Mouse (Mus musculus) gastrocnemius, postnatal 36 days (tissue): Measurements from ENCODE around the gene Agfg2. TPM values are rescaled to one million over a fixed set of nuclear protein-coding genes. Genes with fewer than 3 reads are reported as not detected.
A peak's percentile ranks its signal among the peaks of the same experiment; 100 is the strongest.

Experiments used
- DNase-seq, 2 experiments: peaks; one replicate each; pipeline ENCODE4 v3.0.0; 2022
- intact Hi-C: fragments of 180-260 bp; cut with DNase I; formaldehyde crosslinking; loops from one replicate; pipeline ENCODE4 v1.15.1; 2025
- total RNA-seq, 2 experiments: library from RNA; stranded (reverse); gene quantifications; 2 replicates each; pipeline ENCODE4 v1.2.3; 2021

Agfg2 gene
- total RNA-seq, 2 experiments from 2014 or later, result 3.8 to 4.6 TPM

GRCm38 (mm10) chr5:137685653-137686052, 1.1 kb upstream of the Agfg2 start:
- intact Hi-C loops, result no loop called here
- DNase-seq, result no peak

DNA sequence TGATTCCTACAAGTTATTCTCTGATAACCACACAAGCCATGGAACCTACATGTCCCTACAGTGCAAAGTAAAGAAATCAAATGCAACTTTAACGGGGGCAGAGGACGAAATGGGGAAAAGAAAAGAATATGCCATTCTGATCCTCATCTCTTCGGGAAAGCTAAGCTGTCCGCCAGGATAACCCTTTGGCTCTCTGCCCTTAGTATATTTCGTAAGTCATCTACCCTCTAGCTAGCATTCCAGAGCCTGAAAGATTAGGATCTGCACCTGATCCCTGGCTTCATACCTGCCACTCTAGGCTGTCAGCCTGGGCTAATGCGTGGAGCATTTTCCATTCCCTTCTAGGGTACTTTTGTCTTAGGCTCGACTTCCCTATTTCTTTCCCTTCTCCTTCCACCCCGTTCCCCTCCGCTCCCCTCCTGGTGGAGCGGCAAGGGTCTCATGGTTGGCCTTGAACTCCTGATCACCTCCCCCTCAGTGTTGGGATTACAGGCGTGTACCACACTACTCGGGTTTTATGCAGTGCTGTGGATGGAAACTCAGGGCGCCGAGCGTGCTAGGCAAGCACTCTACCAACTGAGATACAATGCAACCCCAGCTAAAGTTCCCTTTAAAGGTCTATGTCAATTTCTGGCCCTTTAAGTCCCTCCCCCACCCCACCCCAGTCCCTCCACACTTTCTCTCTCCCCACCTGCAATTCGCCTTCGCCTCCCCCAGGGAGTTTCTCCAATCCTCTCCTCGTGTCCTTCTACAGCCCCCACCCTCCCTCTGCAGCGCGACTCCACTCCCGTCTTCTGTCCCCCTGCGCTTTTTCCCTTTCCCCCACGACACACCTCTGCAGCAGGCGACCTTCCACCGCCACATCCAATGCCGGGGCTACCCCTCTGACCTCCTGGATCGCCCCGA, 885 bp downstream of the Agfg2 start:
- no peak for DNase-seq
- intact Hi-C loops, result no loop called here

DNA sequence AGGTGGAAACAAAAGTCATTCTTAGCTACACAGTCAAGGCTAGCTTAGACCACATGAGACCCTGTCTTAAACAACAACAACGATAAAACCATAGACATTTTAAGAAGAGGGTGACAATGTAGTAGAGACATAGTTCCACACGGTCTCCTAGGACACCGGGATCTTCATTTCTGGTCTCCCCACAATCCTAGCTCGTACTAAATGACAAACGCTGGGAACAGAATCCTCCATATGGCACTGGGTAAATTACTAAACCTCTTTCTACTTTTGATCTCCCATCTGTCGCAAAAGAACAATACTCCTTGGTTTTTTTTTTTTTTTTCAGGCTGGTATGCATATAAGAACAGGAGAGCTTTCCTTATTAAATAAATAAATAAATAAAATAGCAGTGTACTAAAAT, 2.0 kb downstream of the Agfg2 start:
- no peak for DNase-seq
- intact Hi-C loops, result no loop called here

- intact Hi-C loops, result no loop called here
- DNase-seq, result no peak
Measured at GRCm38 (mm10) chr5:137679726-137680125, 4.8 kb downstream of the Agfg2 start.

GRCm38 (mm10) chr5:137678736-137679135, 5.8 kb downstream of the Agfg2 start:
- intact Hi-C loops, result no loop called here
- DNase-seq, result no peak

DNA sequence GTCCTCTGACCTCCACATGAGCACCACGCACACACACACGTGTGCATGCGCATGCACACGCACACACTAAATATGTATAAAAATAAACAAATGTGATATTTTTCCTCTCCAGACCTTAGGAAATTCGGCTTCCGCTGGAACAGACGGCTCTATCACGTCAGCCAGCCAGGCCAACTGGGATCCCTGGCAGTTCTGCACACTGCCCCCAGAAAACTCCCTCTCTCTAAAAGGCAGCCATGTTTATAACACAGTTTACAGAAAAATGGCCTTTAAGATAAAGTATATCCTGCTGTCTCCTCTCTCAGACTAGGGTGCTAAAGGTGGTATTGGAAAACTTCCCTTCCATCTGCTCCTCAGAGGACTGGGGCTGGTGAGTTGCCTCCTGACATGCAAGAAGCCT, 6.7 kb downstream of the Agfg2 start:
- DNase-seq, result no peak

GRCm38 (mm10) chr5:137674786-137675185, 9.7 kb downstream of the Agfg2 start:
- DNase-seq, result no peak
- intact Hi-C loops, result no loop called here

More for the DNA sequence above, 6.7 kb downstream of the Agfg2 start:
- intact Hi-C loops, result no loop called here

DNA sequence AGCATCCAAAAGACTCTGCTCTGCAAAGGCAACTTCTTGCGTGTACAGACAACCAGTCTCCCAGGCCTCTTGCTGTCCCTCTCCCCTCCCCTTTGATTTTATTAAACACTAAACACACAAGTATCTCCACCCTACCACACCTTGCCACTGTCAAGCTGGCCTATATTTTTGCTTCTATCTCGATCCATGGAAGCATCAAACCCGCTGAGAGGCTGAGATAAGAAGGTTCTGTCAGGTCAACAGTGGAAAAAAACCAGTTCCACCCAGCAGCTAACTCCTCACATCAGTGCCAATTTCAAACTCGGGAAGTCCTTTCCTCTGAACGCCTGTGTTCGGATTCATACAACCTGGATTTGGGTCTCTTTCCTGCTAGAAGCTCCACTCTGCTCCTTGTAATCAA, 11.5 kb downstream of the Agfg2 start:
- DNase-seq, result no peak
- intact Hi-C loops, result no loop called here

DNA sequence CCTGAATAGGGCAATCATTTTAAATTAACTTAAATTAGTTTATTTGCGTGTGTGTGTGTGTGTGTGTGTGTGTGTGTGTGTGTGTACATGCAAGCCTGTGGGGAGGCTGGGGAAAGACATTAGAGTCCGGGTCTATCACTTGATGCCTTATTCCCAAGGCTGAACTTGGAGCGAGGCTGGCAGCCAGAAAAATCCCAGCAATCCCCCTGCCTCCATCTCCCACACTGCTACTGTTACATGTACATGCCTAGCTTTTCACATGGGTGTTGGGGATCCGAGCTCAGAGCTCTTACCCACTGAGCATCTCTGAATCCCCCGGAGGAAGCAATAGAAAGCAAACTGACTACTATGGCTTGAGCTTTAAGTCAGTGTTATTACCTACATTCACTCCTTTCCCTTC, 12.2 kb downstream of the Agfg2 start:
- intact Hi-C loops, result no loop called here
- no peak for DNase-seq

DNA sequence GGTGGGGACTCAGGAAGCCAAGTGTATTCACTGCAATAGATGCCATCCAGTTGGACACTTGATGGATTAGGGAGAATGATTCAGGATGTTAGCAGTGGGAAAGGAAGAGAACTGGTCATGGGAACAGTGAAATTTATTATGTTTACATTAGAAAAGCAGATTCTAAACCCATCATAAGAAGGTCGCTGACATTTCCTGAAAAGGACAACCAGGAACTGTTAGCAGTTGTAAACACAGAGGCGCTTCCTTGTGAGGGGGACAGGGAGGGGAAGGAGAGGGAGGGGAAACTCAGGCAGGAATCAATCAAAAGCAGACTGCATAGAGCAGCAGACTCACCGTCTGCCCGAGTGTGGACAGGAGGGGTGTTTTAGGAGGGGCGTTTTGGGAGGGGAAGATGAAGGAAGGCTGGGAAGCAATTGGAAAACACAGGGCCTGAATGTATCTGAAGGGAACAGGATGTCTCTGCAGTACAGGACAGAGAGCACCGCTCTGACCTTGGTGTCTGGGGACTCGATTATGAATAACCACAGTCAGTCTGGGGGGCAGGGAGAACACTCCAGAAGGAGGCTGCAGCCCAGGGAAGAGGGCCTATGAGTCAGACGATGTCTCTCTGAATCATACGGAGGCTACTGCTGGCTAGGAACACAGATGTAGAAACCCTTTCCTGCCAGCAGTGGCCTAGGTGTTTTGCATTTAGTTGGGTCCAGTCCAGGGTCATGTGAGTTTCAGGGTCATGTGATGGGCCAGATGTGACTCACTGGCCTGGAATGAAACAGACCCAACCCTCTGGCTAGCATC, 12.9 kb downstream of the Agfg2 start:
- DNase-seq, result peak; percentile 53 to 77
- intact Hi-C loops, result no loop called here

- intact Hi-C loops, result no loop called here
Measured at GRCm38 (mm10) chr5:137670240-137670639, 14.3 kb downstream of the Agfg2 start.

DNA sequence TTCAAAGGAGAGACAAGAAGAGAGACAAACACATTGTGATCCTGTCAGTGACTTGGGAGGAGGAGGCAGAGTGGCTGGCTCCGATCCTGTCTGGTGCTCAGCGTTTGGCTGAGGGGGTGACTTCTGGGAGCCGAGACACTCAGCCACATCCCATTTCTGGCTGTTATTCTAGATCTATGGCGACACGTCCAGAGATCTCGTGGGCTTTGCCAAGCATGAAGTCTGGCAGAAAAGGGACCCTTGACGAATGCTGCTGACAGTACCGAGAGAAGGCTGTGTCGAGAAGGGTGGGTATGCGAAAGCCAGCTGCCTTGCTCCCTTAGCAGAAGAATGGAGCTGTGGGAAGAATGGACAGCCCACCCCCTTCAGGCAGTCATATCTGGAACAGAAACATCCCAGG, 15.6 kb downstream of the Agfg2 start:
- DNase-seq, result peak in 1 of 2 experiments; percentile 53
- intact Hi-C loops, result no loop called here

More at GRCm38 (mm10) chr5:137670240-137670639, 14.3 kb downstream of the Agfg2 start:
- DNase-seq, result no peak

GRCm38 (mm10) chr5:137663057-137663456, 21.5 kb downstream of the Agfg2 start:
- intact Hi-C loops, result no loop called here
- no peak for DNase-seq

- DNase-seq, result peak; percentile 53 to 81
- intact Hi-C loops, result no loop called here
Measured at GRCm38 (mm10) chr5:137660064-137660688, 24.4 kb downstream of the Agfg2 start.

DNA sequence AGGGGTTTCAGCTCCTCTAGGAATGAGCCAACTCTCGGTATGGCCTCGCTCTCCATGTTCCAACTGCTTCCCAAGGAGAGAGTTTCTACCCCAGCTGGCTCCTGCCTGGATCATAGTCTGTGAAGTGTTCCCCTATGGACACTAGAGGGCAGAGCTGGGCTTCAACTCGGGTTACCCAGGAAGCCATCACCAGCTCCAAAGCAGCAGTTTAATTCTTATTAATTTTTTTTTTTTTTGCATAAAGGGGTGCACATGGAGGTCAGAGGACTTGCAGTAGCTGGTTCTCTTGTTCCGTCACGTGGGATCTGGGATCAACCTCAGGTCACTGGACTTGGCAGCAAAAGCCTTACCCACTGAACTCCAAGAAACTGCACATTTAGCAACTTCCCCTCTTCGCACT, 27.5 kb downstream of the Agfg2 start:
- DNase-seq, result peak in 1 of 2 experiments; percentile 51
- intact Hi-C loops, result loop anchor here (1.0 kb wide), 2 partner anchors 100 to 103 kb away; no protein-coding TSS in a partner anchor

GRCm38 (mm10) chr5:137654746-137655145, 29.8 kb downstream of the Agfg2 start:
- no peak for DNase-seq
- intact Hi-C loops, result loop anchor here (5.0 kb wide), 1 partner anchor 67 kb away; no protein-coding TSS in a partner anchor

DNA sequence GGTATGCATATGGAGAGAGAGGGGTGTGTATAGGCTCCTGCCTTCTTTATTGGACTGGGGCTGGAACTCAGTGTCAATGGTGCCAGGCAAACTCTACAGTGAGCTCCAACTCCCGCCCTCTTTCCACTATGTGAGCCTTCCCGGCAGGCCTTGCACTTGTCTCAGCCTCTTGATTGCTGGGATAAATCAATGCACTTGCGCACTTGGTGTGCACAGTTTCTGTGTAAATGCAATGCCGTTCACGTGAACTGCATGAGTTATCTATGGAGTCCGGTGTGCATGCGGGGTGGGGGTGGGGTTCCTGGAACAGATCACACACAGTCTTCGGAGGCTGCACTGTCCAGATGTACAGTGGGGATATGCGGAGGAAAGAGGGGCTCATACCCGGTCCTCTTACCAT, 31.2 kb downstream of the Agfg2 start:
- no peak for DNase-seq
- intact Hi-C loops, result loop anchor here (5.0 kb wide), 1 partner anchor 66 kb away; no protein-coding TSS in a partner anchor

GRCm38 (mm10) chr5:137652474-137652873, 32.1 kb downstream of the Agfg2 start:
- intact Hi-C loops, result loop anchor here (5.0 kb wide), 1 partner anchor 65 kb away; no protein-coding TSS in a partner anchor

GRCm38 (mm10) chr5:137649669-137650571, 34.6 kb downstream of the Agfg2 start:
- peak; percentile 36 to 39 for DNase-seq
- intact Hi-C loops, result loop anchor here (5.0 kb wide), 1 partner anchor 63 kb away; no protein-coding TSS in a partner anchor

More at GRCm38 (mm10) chr5:137652474-137652873, 32.1 kb downstream of the Agfg2 start:
- DNase-seq, result peak in 1 of 2 experiments; percentile 58
